Mouse (Mus musculus) gonadal fat pad, adult 2 months (tissue): ENCODE measurements around the gene Myo10. TPM values are rescaled to one million over a fixed set of nuclear protein-coding genes. Genes with fewer than 3 reads are reported as not detected.

Experiments used
- DNase-seq: peaks from one replicate; pipeline ENCODE4 v3.0.0-alpha.2; 2012; ENCODE audit warnings: low read depth
- polyA plus RNA-seq: library from polyadenylated mRNA; depleted of rRNA; stranded (reverse); fragments of >200 nt; gene quantifications from 2 replicates; pipeline ENCODE4 v1.2.3, GENCODE M21; 2012; rRNA removed

Myo10 gene
- polyA plus RNA-seq, 1 experiment: 31.1 TPM

- no peak for DNase-seq
Measured at GRCm38 (mm10) chr15:25843086-25843991, 221.0 kb downstream of the Myo10 start, which contains the start of gene Retreg1. Gene Retreg1, plus strand, starts transcription at chr15:25843180.

DNA sequence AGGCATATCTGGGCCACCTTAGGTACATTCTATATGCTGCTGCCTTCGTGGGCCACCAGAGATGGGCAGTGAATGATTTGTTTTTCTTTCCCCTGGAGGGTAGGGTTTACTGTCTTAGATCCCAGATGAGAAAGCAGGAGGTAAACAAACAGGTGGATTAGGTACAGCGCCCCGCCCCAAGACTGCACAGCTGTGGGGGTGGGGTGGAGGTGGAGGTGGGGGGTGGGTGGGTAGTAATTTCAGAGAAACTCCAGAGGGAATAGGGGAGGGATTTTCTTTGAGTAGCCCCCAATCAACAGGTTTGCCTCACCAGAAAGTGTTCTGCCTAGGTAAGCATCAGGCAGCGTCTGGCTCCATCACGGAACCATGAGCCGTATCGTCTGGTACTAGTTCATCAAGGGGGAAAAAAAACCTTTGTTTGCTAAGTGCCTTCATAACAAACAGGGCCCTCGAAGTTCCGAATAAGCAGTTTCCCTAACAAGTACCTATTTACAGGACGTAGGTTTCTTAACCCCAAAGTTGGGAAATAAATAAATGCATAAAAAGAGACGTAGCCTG, 221.8 kb downstream of the Myo10 start:
- no peak for DNase-seq

DNA sequence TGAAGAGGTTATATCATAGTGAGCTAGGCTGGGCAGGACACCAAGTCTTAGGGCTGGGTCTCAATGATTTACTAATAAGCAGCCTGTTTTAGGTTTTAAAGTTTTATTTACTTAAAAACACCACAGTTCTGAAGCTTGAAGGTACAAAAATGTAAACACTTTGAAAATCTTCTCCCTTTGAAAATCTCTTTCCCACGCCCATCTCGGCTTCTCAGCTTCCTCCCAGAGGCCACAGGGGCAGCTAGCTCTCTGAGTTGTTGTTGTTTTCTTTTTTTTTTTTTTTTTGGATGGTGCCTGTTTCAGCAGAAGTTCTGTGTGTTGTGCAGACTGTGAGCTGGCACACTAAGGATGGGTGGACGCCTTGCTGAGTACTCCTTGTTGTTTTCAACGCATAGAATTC, 222.4 kb downstream of the Myo10 start:
- no peak for DNase-seq

DNA sequence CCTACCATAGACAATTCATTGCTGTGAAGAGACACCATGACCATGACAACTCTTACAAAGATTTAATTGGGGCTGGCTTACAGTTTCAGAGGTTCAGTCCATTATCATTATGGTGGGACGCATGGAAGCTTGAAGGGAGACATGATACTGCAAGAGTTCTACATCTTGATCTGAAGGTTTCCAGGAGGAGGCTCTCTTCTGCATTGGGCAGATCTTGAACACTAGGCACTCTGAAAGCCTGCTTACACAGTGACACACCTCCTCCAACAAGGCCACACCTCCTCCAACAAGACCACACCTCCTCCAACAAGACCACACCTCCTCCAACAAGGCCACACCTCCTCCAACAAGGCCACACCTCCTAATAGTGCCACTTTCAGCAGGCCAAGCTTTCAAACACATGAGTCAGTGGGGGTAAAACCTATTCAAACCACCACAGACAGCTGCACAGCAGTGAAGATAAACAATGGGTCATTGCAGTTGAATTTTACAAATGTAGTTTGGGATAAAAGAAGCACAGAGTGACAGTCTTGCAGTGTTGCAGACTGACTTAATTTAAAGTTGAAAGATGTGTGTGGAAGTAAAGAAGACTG, 225.3 kb downstream of the Myo10 start:
- no peak for DNase-seq

GRCm38 (mm10) chr15:25850552-25850951, 228.2 kb downstream of the Myo10 start:
- no peak for DNase-seq

DNA sequence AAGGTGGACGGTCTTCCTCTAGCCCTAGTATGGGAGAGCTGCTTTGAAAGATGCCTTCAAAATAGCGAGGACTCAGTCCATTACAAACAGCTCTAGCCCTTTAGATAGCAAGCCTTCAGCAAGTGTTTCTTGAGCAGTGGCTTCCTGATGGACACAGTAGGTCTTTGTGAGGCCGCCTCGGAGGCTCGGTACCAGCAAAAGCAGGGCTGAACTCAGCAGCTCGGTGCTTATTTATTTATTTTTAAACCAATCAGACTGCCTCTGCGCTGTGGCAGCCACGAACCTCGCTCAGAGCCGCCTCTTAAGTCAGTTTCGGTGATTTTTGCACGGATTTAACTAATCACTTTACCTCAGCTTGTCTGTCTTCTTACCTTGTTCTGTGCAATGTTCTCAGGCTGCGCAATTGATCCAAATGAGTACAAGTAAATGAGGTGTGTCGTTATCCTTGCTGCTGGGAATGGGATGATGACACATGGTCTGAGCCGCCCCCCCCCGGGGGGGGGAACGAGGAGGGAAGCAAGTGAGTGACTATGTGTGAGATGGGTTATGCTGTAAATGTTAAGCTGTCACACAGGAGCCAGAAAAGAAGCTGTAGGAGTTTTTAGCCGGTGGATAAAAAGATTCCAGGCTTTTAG, 232.1 kb downstream of the Myo10 start:
- DNase-seq: no peak

- DNase-seq: no peak
Measured at GRCm38 (mm10) chr15:25858611-25859058, 236.3 kb downstream of the Myo10 start.

GRCm38 (mm10) chr15:25859469-25859868, 237.1 kb downstream of the Myo10 start:
- DNase-seq: no peak

GRCm38 (mm10) chr15:25861900-25862299, 239.6 kb downstream of the Myo10 start:
- no peak for DNase-seq

Other genes with a start within 250 kb of the Myo10 start
- gene Basp1, start 208.8 kb upstream of the Myo10 start, polyA plus RNA-seq: 41.5 and 97.4 TPM in 2 replicates
- 10.2 and 13.1 TPM in 2 replicates for gene Retreg1, start 220.7 kb downstream of the Myo10 start, polyA plus RNA-seq